Mouse (Mus musculus) MEL (cell line): ENCODE results near the gene P2rx1. TPM values are rescaled to one million over a fixed set of nuclear protein-coding genes. Genes with fewer than 3 reads are reported as not detected.

Experiments
- DNase-seq: peaks from one replicate; pipeline ENCODE4 v3.0.0; 2011; ENCODE audit warnings: low read depth, low spot score
- H3K27ac ChIP-seq: 2 replicates; pipeline ENCODE4 v1.5.1; 2012; ENCODE audit warnings: low read depth, mild to moderate bottlenecking, control low read depth, low read length, moderate library complexity; ENCODE audit not compliant: control insufficient read depth
- H3K27me3 ChIP-seq, 2 experiments: fragments of 150-350 bp in 1 of 2; sonication (generic) in 1 of 2; 2 replicates each; pipeline ENCODE4 v1.6.1; 2012; ENCODE audit warnings: low read length in 2 of 2, mild to moderate bottlenecking in 2 of 2, improper control_type of control experiment in 1 of 2, moderate library complexity in 1 of 2; ENCODE audit not compliant: insufficient read depth in 2 of 2, control insufficient read depth in 1 of 2
- H3K36me3 ChIP-seq, 2 experiments: 2 replicates each; pipeline ENCODE4 v1.6.1; 2012 to 2014; ENCODE audit warnings: low read length in 2 of 2, improper control_type of control experiment in 1 of 2, inconsistent platforms in 1 of 2, mild to moderate bottlenecking in 1 of 2; ENCODE audit not compliant: insufficient read depth in 2 of 2, control insufficient read depth in 1 of 2
- H3K4me1 ChIP-seq, 2 experiments: fragments of 150-350 bp in 1 of 2; sonication (generic) in 1 of 2; 2 replicates each; pipeline ENCODE4 v1.6.1; 2012; ENCODE audit warnings: low read length in 2 of 2, improper control_type of control experiment in 1 of 2, mild to moderate bottlenecking in 1 of 2; ENCODE audit not compliant: insufficient read depth in 2 of 2, control insufficient read depth in 1 of 2
- H3K4me3 ChIP-seq, 2 experiments: fragments of 150-350 bp in 1 of 2; sonication (generic) in 1 of 2; 2 replicates each; pipeline ENCODE4 v1.5.1; 2012; ENCODE audit warnings: low read depth in 2 of 2, low read length in 2 of 2, mild to moderate bottlenecking in 2 of 2, moderate library complexity in 2 of 2, control low read depth in 1 of 2, improper control_type of control experiment in 1 of 2; ENCODE audit not compliant: control insufficient read depth in 1 of 2, insufficient read depth in 1 of 2
- H3K79me2 ChIP-seq: 2 replicates; pipeline ENCODE4 v1.6.1; 2012; ENCODE audit warnings: mild to moderate bottlenecking, low read length, moderate library complexity; ENCODE audit not compliant: control insufficient read depth, poor library complexity, insufficient read depth
- H3K9ac ChIP-seq: 2 replicates; pipeline ENCODE4 v1.6.1; 2012; ENCODE audit warnings: low read depth, mild to moderate bottlenecking, control low read depth, low read length, moderate library complexity; ENCODE audit not compliant: control insufficient read depth, poor library complexity, severe bottlenecking
- H3K9me3 ChIP-seq: fragments of 150-350 bp; sonication (generic); replicated peaks from 2 replicates; pipeline ENCODE4 v1.6.1; 2012; ENCODE audit warnings: mild to moderate bottlenecking, low read length, improper control_type of control experiment, moderate library complexity; ENCODE audit not compliant: insufficient read depth
- BHLHE40 ChIP-seq: IDR thresholded peaks from 2 replicates; pipeline ENCODE4 v1.6.1; 2012; ENCODE audit warnings: low read depth, mild to moderate bottlenecking, inconsistent platforms, low read length, improper control_type of control experiment, borderline replicate concordance
- CHD1 ChIP-seq: IDR thresholded peaks from 2 replicates; pipeline ENCODE4 v1.6.1; 2012; ENCODE audit warnings: low read depth, mild to moderate bottlenecking, inconsistent platforms, low read length, improper control_type of control experiment
- CHD2 ChIP-seq: IDR thresholded peaks from 2 replicates; pipeline ENCODE4 v1.6.1; 2011; ENCODE audit warnings: low read length, improper control_type of control experiment
- CTCF ChIP-seq, 3 experiments: IDR thresholded peaks in 2 of 3; conservative IDR thresholded peaks in 1 of 3; 2 replicates each; pipeline ENCODE4 v1.5.1; 2011 to 2012; ENCODE audit warnings: low read length in 3 of 3, low read depth in 2 of 3, mild to moderate bottlenecking in 2 of 3, improper control_type of control experiment in 1 of 3, inconsistent platforms in 1 of 3, mixed read lengths in 1 of 3, moderate library complexity in 1 of 3; ENCODE audit not compliant: control insufficient read depth in 1 of 3, insufficient read depth in 1 of 3, poor library complexity in 1 of 3, severe bottlenecking in 1 of 3
- ELF1 ChIP-seq: IDR thresholded peaks from 2 replicates; pipeline ENCODE4 v1.6.1; 2014; ENCODE audit warnings: low read depth, mild to moderate bottlenecking, inconsistent platforms, low read length, improper control_type of control experiment, moderate library complexity
- EP300 ChIP-seq, 2 experiments: IDR thresholded peaks; 2 replicates each; pipeline ENCODE4 v1.6.1; 2011; ENCODE audit warnings: improper control_type of control experiment in 2 of 2, low read length in 2 of 2, low read depth in 1 of 2, mild to moderate bottlenecking in 1 of 2
- ETS1 ChIP-seq: IDR thresholded peaks from 2 replicates; pipeline ENCODE4 v1.6.1; 2012; ENCODE audit warnings: low read depth, mild to moderate bottlenecking, inconsistent platforms, low read length, improper control_type of control experiment, moderate library complexity
- GABPA ChIP-seq: IDR thresholded peaks from 2 replicates; pipeline ENCODE4 v1.6.1; 2012; ENCODE audit warnings: low read depth, mild to moderate bottlenecking, inconsistent platforms, low read length, improper control_type of control experiment, moderate library complexity
- GATA1 ChIP-seq: IDR thresholded peaks from 2 replicates; pipeline ENCODE4 v1.6.1; 2011; ENCODE audit warnings: low read depth, low read length, improper control_type of control experiment
- JUND ChIP-seq: IDR thresholded peaks from 2 replicates; pipeline ENCODE4 v1.6.1; 2011; ENCODE audit warnings: low read depth, mild to moderate bottlenecking, improper control_type of control experiment, low read length
- MAFK ChIP-seq: IDR thresholded peaks from 2 replicates; pipeline ENCODE4 v1.6.1; 2011; ENCODE audit warnings: low read depth, mild to moderate bottlenecking, low read length, improper control_type of control experiment, borderline replicate concordance
- MAX ChIP-seq: IDR thresholded peaks from 2 replicates; pipeline ENCODE4 v1.6.1; 2011; ENCODE audit warnings: low read length, improper control_type of control experiment
- MXI1 ChIP-seq: IDR thresholded peaks from 2 replicates; pipeline ENCODE4 v1.6.1; 2011; ENCODE audit warnings: mild to moderate bottlenecking, low read depth, low read length, improper control_type of control experiment
- MYC ChIP-seq: IDR thresholded peaks from 2 replicates; pipeline ENCODE4 v1.6.1; 2011; ENCODE audit warnings: low read depth, mild to moderate bottlenecking, low read length, improper control_type of control experiment, moderate library complexity
- NELFE ChIP-seq: IDR thresholded peaks from 2 replicates; pipeline ENCODE4 v1.6.1; 2011; ENCODE audit warnings: low read depth, low read length, improper control_type of control experiment
- NRF1 ChIP-seq: IDR thresholded peaks from 2 replicates; pipeline ENCODE4 v1.6.1; 2014; ENCODE audit warnings: low read depth, mild to moderate bottlenecking, inconsistent platforms, low read length, improper control_type of control experiment, moderate library complexity; ENCODE audit not compliant: poor library complexity, insufficient read depth, severe bottlenecking
- POLR2AphosphoS2 ChIP-seq: IDR thresholded peaks from 2 replicates; pipeline ENCODE4 v1.6.1; 2011; ENCODE audit warnings: low read length, improper control_type of control experiment
- POLR2AphosphoS5 ChIP-seq: IDR thresholded peaks from 2 replicates; pipeline ENCODE4 v1.6.1; 2012; ENCODE audit warnings: low read depth, borderline replicate concordance, mild to moderate bottlenecking, inconsistent platforms, low read length, moderate library complexity, mixed read lengths
- SIN3A ChIP-seq: IDR thresholded peaks from 2 replicates; pipeline ENCODE4 v1.6.1; 2012; ENCODE audit warnings: low read length, improper control_type of control experiment, inconsistent platforms
- SMC3 ChIP-seq: IDR thresholded peaks from 2 replicates; pipeline ENCODE4 v1.6.1; 2011; ENCODE audit warnings: low read depth, low read length, improper control_type of control experiment
- TAL1 ChIP-seq: IDR thresholded peaks from 2 replicates; pipeline ENCODE4 v1.6.1; 2012; ENCODE audit warnings: mild to moderate bottlenecking, inconsistent platforms, low read length, moderate library complexity, mixed read lengths
- TBP ChIP-seq: IDR thresholded peaks from 2 replicates; pipeline ENCODE4 v1.8.0; 2011; ENCODE audit warnings: low read depth, low read length, improper control_type of control experiment
- TCF12 ChIP-seq: IDR thresholded peaks from 2 replicates; pipeline ENCODE4 v1.6.1; 2014; ENCODE audit warnings: low read depth, mild to moderate bottlenecking, inconsistent platforms, low read length, improper control_type of control experiment, moderate library complexity
- UBTF ChIP-seq: IDR thresholded peaks from 2 replicates; pipeline ENCODE4 v1.6.1; 2012; ENCODE audit warnings: low read depth, mild to moderate bottlenecking, inconsistent platforms, low read length, improper control_type of control experiment, moderate library complexity, borderline replicate concordance; ENCODE audit not compliant: insufficient read depth
- USF1 ChIP-seq: IDR thresholded peaks from 2 replicates; pipeline ENCODE4 v1.6.1; 2014; ENCODE audit warnings: low read depth, mild to moderate bottlenecking, inconsistent platforms, low read length, improper control_type of control experiment, moderate library complexity
- ZC3H11A ChIP-seq: IDR thresholded peaks from 2 replicates; pipeline ENCODE4 v1.6.1; 2012; ENCODE audit warnings: low read depth, mild to moderate bottlenecking, inconsistent platforms, low read length, improper control_type of control experiment
- ZKSCAN1 ChIP-seq: IDR thresholded peaks from 2 replicates; pipeline ENCODE4 v1.6.1; 2012; ENCODE audit warnings: low read depth, mild to moderate bottlenecking, inconsistent platforms, low read length, improper control_type of control experiment, moderate library complexity
- polyA plus RNA-seq, 2 experiments: library from polyadenylated mRNA; stranded (reverse) in 1 of 2; unstranded in 1 of 2; fragments of >175 nt in 1 of 2; fragments of >200 nt in 1 of 2; gene quantifications; 2 replicates each; pipeline versions ENCODE4 v1.2.1 to v1.2.4; 2012; ENCODE audit warnings: low replicate concordance in 2 of 2, low read depth in 1 of 2; ENCODE audit not compliant: insufficient read length in 2 of 2, insufficient read depth in 1 of 2, missing spikeins in 1 of 2
- total RNA-seq: library from RNA; depleted of rRNA; stranded (reverse); fragments of 300-350 nt; gene quantifications from 2 replicates; pipeline ENCODE4 v1.2.3, GENCODE M21; 2012

Gene P2rx1
- total and polyA plus RNA-seq, 3 experiments: 3.0 to 8.1 TPM; not detected in 1

- Histone ChIP-seq H3K79me2 (no peaks in the 10 kb centered on the region), H3K9me3 (no peaks in the 10 kb centered on the region), H3K4me1 (peaks cover 13 to 33% of the 10 kb centered on the region in 2 experiments), H3K4me3 (peak overlapping the region in 1 of 2 experiments; percentile 22; a peak in 1 of 4 replicates), H3K36me3 (peaks cover 0 to 20% of the 10 kb centered on the region in 2 experiments; a peak in 2 of 4 replicates), H3K27ac (no peak overlapping the region), H3K27me3 (no peaks in the 10 kb centered on the region), H3K9ac (peak overlapping the region; percentile 51)
- DNase-seq: peak; percentile 89
- TF ChIP-seq TCF12 (no peak), NRF1 (no peak), ETS1 (no peak), CTCF (IDR thresholded peaks at IDR 0.05 in 2 of 3, conservative IDR thresholded peaks at IDR 0.05 in 1 of 3; ENCODE audit: control insufficient read depth in 1 of 3, insufficient read depth in 1 of 3, low read depth in 2 of 3, low read length in 3 of 3, poor library complexity in 1 of 3, severe bottlenecking in 1 of 3) (peak; percentile 97 to 99 (median 99)), TAL1 (no peak), ZKSCAN1 (no peak), BHLHE40 (0 out of 2 replicates have a peak, but pooled peaks have one; percentile 44), JUND (no peak), POLR2AphosphoS5 (no peak), NELFE (no peak), MAX (no peak), USF1 (no peak), GATA1 (no peak), TBP (peak; percentile 38; the same call in 1 of the 2 replicates), POLR2AphosphoS2 (no peak), MXI1 (no peak), CHD2 (no peak), UBTF (0 out of 2 replicates have a peak, but pooled peaks have one; percentile 28), SIN3A (peak; percentile 31; the same call in 1 of the 2 replicates), ZC3H11A (peak; percentile 99), EP300 (IDR thresholded peaks at IDR 0.05; ENCODE audit: low read depth in 1 of 2, low read length in 2 of 2) (0 out of 4 replicates have a peak, but pooled peaks of 1 of the 2 experiments have one; percentile 21), ELF1 (no peak), CHD1 (no peak), SMC3 (peak; percentile 99), MYC (no peak), GABPA (no peak), MAFK (no peak)
Measured at GRCm38 (mm10) chr11:73001029-73001428, 2.1 kb downstream of the P2rx1 start.
